Mouse (Mus musculus): ENCODE measurements at regions not wholly inside any gene's neighbourhood (a gene's known extent, or its start where the extent isn't known, plus 50 kb on each side); places are given as distances from the start of the nearest gene placed in this dataset.

- H3K9me3 ChIP-seq (replicated peaks): no peaks in the 10 kb centered on the region
- H3K27ac ChIP-seq: no peak overlapping the region
- no peak overlapping the region for H3K4me3 ChIP-seq
- H3K36me3 ChIP-seq: no peaks in the 10 kb centered on the region
- peaks cover 4% of the 10 kb centered on the region; the same call in 1 of the 2 replicates for H3K4me1 ChIP-seq
- no peak overlapping the region for H3K4me2 ChIP-seq (replicated peaks)
- H3K27me3 ChIP-seq: no peaks in the 10 kb centered on the region
- no peak for ATAC-seq (ENCODE audit: low FRiP score)
- H3K9ac ChIP-seq: no peak overlapping the region
- WGBS: 56% methylated on average over 3 of the region's 3 CpGs
These were observed 118.5 kb downstream of the Zfp395 start for GRCm38 (mm10) chr14:65476699-65477098.

GRCm38 (mm10) chr14:65479744-65480143 is 121.6 kb downstream of the Zfp395 start:
- WGBS: 81% methylated on average over 5 of the region's 5 CpGs
- peaks cover 6% of the 10 kb centered on the region; the same call in 1 of the 2 replicates for H3K4me1 ChIP-seq
- H3K27ac ChIP-seq: no peak overlapping the region
- H3K4me2 ChIP-seq (replicated peaks): no peak overlapping the region
- H3K9me3 ChIP-seq (replicated peaks): no peaks in the 10 kb centered on the region
- no peaks in the 10 kb centered on the region for H3K36me3 ChIP-seq
- no peaks in the 10 kb centered on the region for H3K27me3 ChIP-seq
- no peak overlapping the region for H3K9ac ChIP-seq
- ATAC-seq (ENCODE audit: low FRiP score): no peak
- H3K4me3 ChIP-seq: no peak overlapping the region

GRCm38 (mm10) chr14:65480398-65480797 is 122.2 kb downstream of the Zfp395 start:
- Histone ChIP-seq H3K9ac (no peak overlapping the region), H3K4me2 (replicated peaks) (no peak overlapping the region), H3K4me3 (no peak overlapping the region), H3K36me3 (no peaks in the 10 kb centered on the region), H3K9me3 (replicated peaks) (no peaks in the 10 kb centered on the region), H3K4me1 (peaks cover 6% of the 10 kb centered on the region; the same call in 1 of the 2 replicates), H3K27ac (no peak overlapping the region), H3K27me3 (no peaks in the 10 kb centered on the region)
- ATAC-seq (ENCODE audit: low FRiP score): 0 out of 2 replicates have a peak, but pooled peaks have one; percentile 58
- 53% methylated on average over 6 of the region's 6 CpGs for WGBS

Measured in hindbrain, embryonic 12.5 days (tissue).